Mouse (Mus musculus): ENCODE data around the gene Fbxo28. TPM values are rescaled to one million over a fixed set of nuclear protein-coding genes. Genes with fewer than 3 reads are reported as not detected.
"Not testable (repeated sequence)": the region's sequence is repeated elsewhere in the genome, so short reads cannot be mapped to it uniquely, and the experiment has no call there.

Gene Fbxo28
- total RNA-seq, 2 experiments from 2014 or later: 43.2 to 46.8 TPM

GRCm38 (mm10) chr1:182345857-182346256, 4.4 kb upstream of the Fbxo28 start:
- DNase-seq (ENCODE audit: low spot score in 2 of 2): no peak

GRCm38 (mm10) chr1:182341993-182342392, 564 bp upstream of the Fbxo28 start:
- no peak for DNase-seq (ENCODE audit: low spot score in 2 of 2)

DNA sequence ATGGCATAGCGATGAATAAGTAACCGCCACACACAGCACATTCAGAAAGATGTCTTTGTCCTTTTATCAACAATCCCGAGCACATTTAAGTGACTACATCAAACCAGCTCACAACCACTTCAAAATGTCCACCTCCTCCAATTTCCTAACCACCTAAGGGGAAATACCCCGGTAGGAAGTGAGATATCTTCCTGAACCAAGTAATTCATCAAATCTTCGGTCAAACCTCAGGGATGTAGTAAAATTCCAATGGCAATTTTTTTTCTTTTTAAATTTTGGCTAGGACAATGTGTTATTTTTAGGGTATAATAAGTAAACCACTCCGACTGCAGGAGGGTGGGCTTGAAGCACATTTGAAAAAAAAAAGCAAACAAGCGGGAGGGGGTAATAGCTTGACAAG, 1.1 kb downstream of the Fbxo28 start:
- no peak for DNase-seq (ENCODE audit: low spot score in 2 of 2)

DNA sequence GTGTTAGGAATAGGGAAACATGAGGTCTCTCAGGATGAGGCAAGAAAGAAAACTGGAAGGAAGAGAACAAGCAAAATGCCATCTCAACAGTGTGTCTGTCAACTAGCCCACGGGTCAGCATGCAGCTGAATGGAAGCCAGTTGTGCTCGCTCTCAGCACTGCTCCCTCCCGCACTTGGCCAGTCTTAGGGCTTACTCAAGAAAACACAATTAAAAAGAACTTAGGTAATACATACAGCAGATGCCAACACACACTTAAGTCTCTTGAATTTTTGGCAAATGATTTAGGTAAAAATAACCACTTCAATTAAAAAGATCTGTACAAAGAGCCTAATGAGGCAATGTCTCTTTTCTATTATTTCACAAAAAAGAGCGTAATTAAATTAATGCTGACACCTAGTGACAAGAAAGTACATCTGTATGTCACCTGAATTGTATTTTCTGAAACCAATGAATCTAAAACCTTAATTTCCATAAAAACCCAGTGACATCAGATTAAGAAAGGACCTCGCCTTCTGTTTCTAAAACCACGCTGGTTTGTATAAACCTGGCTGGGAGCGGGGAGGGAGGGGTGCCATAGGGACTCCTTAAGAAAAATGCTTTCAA, 2.4 kb downstream of the Fbxo28 start:
- DNase-seq (ENCODE audit: low spot score in 2 of 2): no peak

DNA sequence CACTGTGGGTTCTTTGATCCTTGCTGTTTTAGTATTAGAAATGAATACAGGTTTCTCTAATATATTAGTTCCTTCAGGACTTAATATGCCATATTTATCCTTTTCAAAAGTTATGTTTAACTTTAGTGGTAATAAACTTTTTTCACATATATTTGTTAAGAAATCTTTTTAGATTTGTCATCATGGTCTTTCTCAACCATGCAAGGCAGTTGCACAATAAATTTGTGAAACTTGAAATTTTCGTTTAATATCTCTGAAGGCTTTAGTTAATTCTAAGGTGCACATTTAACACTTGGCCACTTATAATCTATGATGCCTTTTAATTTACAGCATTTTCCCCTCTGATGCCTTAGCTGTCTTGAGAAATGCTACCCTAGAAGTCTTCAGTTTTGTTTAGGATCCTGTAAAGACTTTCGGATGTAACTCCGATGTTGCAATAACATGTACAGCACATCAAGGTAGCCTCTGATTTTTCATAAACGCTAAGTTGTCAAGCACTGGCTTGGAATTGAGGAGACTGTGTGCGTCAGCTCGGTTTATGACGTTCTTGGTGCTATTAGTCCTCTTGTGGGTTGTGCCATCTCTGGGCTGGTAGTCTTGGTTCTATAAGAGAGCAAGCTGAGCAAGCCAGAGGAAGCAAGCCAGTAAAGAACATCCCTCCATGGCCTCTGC, 7.5 kb downstream of the Fbxo28 start:
- no peak for DNase-seq (ENCODE audit: low spot score in 2 of 2)

DNA sequence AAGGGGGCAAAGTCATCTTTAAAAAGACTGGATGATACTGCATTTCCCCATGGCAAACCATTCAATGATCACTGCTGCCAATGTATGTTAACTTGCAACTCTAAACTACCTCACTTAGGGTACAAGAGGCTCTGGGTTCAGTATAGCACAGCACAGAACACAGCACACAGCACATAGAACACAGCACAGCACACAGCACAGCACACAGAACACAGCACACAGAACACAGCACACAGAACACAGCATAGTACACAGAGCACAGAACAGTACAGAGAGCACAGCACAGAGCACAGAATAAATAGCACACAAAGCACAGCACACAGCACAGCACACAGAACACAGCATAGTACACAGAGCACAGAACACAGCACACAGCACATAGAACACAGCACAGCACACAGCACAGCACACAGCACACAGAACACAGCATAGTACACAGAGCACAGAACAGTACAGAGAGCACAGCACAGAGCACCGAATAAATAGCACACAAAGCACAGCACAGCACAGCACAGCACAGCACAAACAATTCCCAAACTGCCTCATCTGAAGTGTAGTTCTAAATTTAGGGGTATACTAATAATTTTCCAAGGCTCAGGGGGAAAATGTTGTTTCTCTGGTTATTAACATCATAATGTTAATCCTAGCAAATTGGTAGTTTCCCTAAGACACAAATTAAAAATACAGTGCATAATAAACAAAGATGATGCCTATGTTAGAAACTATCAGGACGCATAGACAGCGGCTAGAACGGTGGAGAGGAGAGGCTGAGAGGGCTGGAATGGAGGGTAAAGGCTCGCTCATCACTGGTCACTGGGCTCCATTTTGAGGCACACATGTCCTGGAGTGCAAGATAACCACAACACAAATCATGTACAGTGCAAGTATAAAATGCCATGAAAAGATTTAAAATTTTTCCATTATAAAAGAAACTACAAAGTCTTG, 9.1 kb downstream of the Fbxo28 start:
- DNase-seq (ENCODE audit: low spot score in 2 of 2): no peak

DNA sequence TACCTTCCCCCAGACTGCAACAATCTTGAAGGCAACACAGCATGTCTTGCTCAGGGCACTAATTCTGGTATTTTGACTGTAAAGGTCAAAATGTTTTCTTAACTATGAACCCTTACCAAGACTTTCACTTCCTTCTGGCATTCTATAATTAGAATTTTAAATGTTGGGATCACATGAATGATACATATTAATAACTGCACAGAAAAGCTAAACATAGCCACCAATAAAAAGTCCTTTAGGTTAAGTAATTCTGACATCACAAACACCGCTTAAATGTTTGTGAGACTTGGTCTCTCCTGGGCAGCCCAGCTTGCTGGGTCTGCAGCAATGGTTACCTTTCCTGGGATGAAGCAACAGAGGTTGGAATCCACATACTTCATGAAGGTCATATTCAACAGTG, 15.5 kb downstream of the Fbxo28 start:
- DNase-seq (ENCODE audit: low spot score in 2 of 2): no peak

- DNase-seq (ENCODE audit: low spot score in 2 of 2): no peak
These were observed 16.9 kb downstream of the Fbxo28 start for GRCm38 (mm10) chr1:182324552-182324951.

DNA sequence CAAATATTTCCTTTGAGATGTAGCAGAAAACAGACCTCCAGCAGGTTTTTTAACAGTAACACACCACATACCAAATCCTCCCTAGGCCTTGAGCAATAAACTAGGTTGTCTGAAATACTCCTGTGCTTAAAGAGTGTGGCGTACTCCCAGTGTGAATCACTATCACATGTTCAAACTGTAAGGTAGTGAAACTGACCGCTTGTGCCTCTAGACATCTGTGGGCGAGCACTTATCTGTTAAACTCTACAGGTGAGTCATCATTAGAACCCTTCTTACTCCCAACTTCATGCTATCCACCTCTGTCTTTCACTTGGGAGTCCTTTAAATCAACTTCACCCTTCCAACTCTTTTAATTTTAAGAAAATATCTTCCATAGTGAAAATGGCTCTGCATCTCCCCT, 18.3 kb downstream of the Fbxo28 start:
- no peak for DNase-seq (ENCODE audit: low spot score in 2 of 2)

DNA sequence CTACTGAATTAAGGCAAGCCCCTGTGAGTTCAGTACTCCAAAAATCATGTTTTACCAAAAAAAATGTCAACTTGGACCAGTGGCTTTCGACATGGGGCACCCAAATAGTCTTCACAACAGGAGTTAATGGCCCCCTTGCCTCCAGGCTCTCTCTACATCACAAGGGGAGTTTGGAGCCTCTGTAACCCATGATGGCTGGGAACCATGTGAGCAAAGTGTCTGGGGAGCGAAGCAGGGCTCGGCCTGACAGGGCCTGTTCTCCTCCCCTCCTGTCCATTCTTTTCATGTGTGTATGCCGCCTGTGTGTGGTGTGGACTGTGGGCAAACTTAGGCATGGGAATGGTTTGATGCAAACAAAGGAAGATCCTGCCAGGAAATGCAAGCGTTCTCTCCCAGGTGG, 27.2 kb downstream of the Fbxo28 start:
- no peak for DNase-seq (ENCODE audit: low spot score in 2 of 2)

- DNase-seq (ENCODE audit: low spot score in 2 of 2): no peak
These were observed 28.2 kb downstream of the Fbxo28 start for GRCm38 (mm10) chr1:182313181-182313580.

- no peak for DNase-seq (ENCODE audit: low spot score in 2 of 2)
These were observed 30.1 kb downstream of the Fbxo28 start for GRCm38 (mm10) chr1:182311376-182311775.

- no peak for DNase-seq (ENCODE audit: low spot score in 2 of 2)
These were observed 31.1 kb downstream of the Fbxo28 start for GRCm38 (mm10) chr1:182310316-182310715.

DNA sequence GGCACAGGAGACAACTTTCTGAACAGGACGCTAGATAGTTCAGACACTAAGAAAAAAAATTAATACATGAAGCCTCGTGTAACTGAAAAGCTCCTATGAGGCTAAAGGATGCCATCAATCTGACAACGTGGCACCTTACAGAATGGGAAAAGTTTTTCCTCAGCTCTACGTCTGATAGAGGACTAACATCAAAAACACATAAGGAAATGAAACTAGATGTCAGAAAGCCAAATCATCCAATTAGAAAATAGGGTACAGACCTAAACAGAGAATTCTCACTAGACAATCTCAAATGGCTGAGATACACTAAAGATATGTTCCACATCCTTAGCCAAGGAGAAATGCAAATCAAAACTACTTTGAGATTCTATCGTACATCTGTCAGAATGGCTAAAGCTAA, 32.0 kb downstream of the Fbxo28 start:
- DNase-seq (ENCODE audit: low spot score in 2 of 2): no peak

GRCm38 (mm10) chr1:182302916-182303315, 38.5 kb downstream of the Fbxo28 start:
- no peak for DNase-seq (ENCODE audit: low spot score in 2 of 2)

DNA sequence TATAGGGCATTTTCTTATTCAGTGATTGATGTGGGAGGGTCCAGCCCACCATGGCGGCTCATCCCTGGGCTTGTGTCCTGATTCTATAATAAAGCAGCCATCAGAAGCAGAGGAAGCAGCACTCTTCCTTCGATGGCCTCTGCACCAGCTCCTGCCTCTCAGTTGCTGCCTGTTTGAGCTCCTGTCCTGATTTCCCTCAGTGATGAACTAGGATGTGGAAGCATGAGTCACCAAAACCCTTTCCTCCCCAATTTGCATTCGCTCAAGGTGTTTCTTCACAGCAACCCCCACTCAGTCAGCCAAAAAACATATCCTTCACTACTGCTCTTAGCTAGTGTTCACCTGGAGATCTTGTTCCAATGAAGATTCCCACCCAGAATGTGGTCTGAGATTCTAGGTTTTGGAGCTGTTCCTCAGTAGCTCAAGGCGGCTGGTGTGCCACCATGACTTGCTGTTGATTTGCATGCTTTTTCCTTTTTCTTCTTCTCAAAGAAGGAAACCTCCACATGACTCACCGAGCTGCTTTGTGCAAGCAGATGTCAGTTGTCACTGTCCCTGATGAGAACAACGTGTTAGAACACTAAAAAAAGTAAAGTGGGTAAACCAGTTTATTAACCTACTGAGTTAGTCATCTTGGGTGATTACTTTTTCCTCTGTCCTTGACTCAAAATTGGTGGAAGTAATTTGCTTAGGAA, 39.1 kb downstream of the Fbxo28 start:
- DNase-seq (ENCODE audit: low spot score in 2 of 2): no peak

- no peak for DNase-seq (ENCODE audit: low spot score in 2 of 2)
These were observed 43.6 kb downstream of the Fbxo28 start for GRCm38 (mm10) chr1:182297821-182298220.

DNA sequence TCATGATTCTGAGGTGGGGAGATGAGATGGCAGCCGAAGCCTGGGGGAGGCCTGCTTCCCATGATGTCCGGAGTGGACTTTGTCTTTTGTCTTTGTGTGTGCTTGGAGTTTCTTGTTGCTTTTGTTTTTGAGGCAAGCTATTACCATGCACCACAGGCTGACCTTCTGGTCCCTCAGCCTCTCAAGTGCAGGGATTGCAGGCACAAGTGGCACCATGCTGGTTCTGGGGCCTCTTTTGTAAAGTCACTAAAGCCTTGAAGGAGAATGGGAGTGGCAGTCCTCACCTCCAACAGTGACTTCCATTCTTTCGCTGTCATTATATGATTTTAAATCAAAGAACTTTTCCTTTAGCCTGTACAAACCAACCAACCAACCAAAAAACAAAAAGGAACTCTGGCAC, 44.2 kb downstream of the Fbxo28 start:
- no peak for DNase-seq (ENCODE audit: low spot score in 2 of 2)

DNA sequence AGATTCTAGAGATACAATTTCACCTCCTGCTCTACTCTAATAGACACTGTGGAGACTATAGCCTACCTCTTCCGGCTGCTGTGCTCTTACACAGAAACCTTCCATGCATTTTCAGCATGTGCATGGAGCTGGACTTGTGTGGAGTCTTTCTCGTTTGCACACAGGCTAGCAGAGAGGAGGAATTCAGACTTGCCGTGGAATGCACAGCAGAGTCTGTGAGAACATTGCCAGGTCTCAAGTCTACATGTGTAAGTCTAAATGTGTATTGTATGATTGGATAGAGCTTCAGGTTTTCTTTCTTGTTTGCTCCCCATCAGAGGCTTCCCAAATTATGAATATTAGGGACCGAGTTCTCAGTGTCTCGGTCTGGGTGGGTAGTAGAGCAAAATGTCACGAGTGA, 44.6 kb downstream of the Fbxo28 start:
- DNase-seq (ENCODE audit: low spot score in 2 of 2): no peak

- no peak for DNase-seq (ENCODE audit: low spot score in 2 of 2)
These were observed 45.3 kb downstream of the Fbxo28 start for GRCm38 (mm10) chr1:182296141-182296540.

GRCm38 (mm10) chr1:182292291-182292690, 49.1 kb downstream of the Fbxo28 start:
- DNase-seq (ENCODE audit: low spot score in 2 of 2): no peak

DNA sequence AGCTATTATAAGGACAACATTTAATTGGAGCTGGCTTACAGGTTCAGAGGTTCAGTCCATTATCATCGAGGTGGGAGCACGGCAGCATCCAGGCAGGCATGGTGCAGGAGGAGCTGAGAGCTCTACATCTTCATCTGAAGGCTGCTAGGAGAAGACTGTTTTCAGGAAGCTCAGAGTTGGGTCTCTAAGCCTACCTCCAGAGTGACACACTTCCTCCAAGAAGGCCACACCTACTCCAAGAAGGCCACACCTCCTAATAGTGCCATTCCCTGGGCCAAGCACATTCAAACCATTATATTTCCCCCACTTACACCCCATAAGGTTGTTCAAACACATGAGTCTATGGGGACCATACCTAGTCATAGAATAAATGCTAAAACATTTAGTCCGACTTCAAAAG, 50.7 kb downstream of the Fbxo28 start:
- not testable (repeated sequence) for DNase-seq (ENCODE audit: low spot score in 2 of 2)

Measured in layer of hippocampus, postnatal 10 days (tissue).